8 mouse cellular contexts compared by ENCODE assay signal in the genomic region with DNA sequence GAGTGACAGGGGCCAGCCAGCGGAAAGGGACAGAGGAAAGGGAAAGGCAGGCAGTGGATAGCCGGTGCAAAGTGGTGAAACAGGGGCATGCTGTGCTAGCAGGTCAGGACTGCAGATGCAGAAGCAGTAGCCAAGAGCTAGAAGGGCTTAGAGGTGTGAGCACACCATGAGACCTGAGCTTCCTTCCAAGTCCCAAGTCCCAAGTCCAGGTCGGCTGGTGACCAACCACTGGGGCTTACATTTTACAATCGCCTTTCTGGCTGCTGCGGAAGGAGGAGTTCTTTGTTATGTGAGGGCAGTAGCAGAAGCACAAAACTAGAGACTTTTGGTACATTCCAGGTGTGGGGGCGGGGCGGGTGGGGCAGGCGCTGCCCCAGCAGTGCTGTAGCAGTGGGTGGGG. TPM values are rescaled to one million over a fixed set of nuclear protein-coding genes. Genes with fewer than 3 reads are reported as not detected.
A peak's percentile ranks its signal among the peaks of the same experiment; 100 is the strongest.
DNase-seq lines count a peak whose midpoint lies in the region; ATAC-seq and TF ChIP-seq lines count a peak whose summit lies in the region.

No protein-coding gene starts in this region.

- peak; percentile 18 for DNase-seq in induced T-regulatory cell, adult 2 months (ENCODE audit: low read depth)
- DNase-seq in liver, postnatal 0 days = no peak
- no peak for DNase-seq in spleen, postnatal 36 days (ENCODE audit: low spot score in 2 of 2)
- DNase-seq in hindbrain, postnatal 0 days (ENCODE audit: low spot score) = no peak
- DNase-seq in spleen, adult 18-20 months = no peak

- no peak overlapping the region for H3K4me2 ChIP-seq in hindbrain, embryonic 15.5 days
- H3K4me2 ChIP-seq in hindbrain, embryonic 16.5 days (ENCODE audit: low read length) = no peak overlapping the region
- H3K4me2 ChIP-seq in liver, postnatal 0 days (ENCODE audit: low read depth, low read length) = 0 out of 2 replicates have a peak overlapping the region, but pooled peaks have one; percentile 18
- H3K4me2 ChIP-seq in hindbrain, postnatal 0 days (ENCODE audit: low read depth, low read length) = no peak overlapping the region

- no peaks in the 10 kb centered on the region for H3K36me3 ChIP-seq in hindbrain, embryonic 15.5 days
- no peaks in the 10 kb centered on the region for H3K36me3 ChIP-seq in hindbrain, embryonic 16.5 days (ENCODE audit: control insufficient read depth, insufficient read depth, low read length)
- H3K36me3 ChIP-seq in liver, postnatal 0 days (replicated peaks; ENCODE audit: insufficient read depth, low read length) = no peaks in the 10 kb centered on the region
- H3K36me3 ChIP-seq in hindbrain, postnatal 0 days (ENCODE audit: insufficient read depth, low read length) = no peaks in the 10 kb centered on the region

- no peaks in the 10 kb centered on the region for H3K27me3 ChIP-seq in hindbrain, embryonic 15.5 days
- H3K27me3 ChIP-seq in hindbrain, embryonic 16.5 days (replicated peaks; ENCODE audit: control insufficient read depth, insufficient read depth, low read length) = no peaks in the 10 kb centered on the region
- no peaks in the 10 kb centered on the region for H3K27me3 ChIP-seq in liver, postnatal 0 days (ENCODE audit: insufficient read depth, low read length)
- H3K27me3 ChIP-seq in hindbrain, postnatal 0 days (ENCODE audit: insufficient read depth, low read length) = no peaks in the 10 kb centered on the region

- TF ChIP-seq EP300 in liver, postnatal 0 days (IDR thresholded peaks at IDR 0.05; ENCODE audit: low read depth) = no peak

- peak; percentile 42 for TF ChIP-seq POLR2A in embryonic fibroblast, embryonic 13.5 days (IDR thresholded peaks at IDR 0.05; ENCODE audit: low read depth, low read length)

- ATAC-seq in hindbrain, embryonic 15.5 days (ENCODE audit: low FRiP score, low read depth) = 0 out of 2 replicates have a peak, but pooled peaks have one; percentile 30
- no peak for ATAC-seq in hindbrain, embryonic 16.5 days
- ATAC-seq in liver, postnatal 0 days = no peak
- no peak for ATAC-seq in hindbrain, postnatal 0 days

- H3K9ac ChIP-seq in hindbrain, embryonic 15.5 days = no peak overlapping the region
- no peak overlapping the region for H3K9ac ChIP-seq in hindbrain, embryonic 16.5 days (ENCODE audit: low read depth, low read length)
- no peak overlapping the region for H3K9ac ChIP-seq in liver, postnatal 0 days (replicated peaks)
- no peak overlapping the region for H3K9ac ChIP-seq in hindbrain, postnatal 0 days (replicated peaks; ENCODE audit: low read length)

- no peak overlapping the region for H3K27ac ChIP-seq in hindbrain, embryonic 15.5 days (replicated peaks)
- H3K27ac ChIP-seq in hindbrain, embryonic 16.5 days (ENCODE audit: low read depth, low read length) = no peak overlapping the region
- H3K27ac ChIP-seq in embryonic fibroblast, embryonic 13.5 days (ENCODE audit: insufficient read depth, low read length) = peak overlapping the region; percentile 97
- no peak overlapping the region for H3K27ac ChIP-seq in liver, postnatal 0 days (ENCODE audit: low read depth)
- no peak overlapping the region for H3K27ac ChIP-seq in hindbrain, postnatal 0 days

- TF ChIP-seq CTCF in embryonic fibroblast, embryonic 13.5 days (IDR thresholded peaks at IDR 0.05; ENCODE audit: borderline replicate concordance, insufficient read depth, low read length) = no peak
- no peak for TF ChIP-seq CTCF in liver, postnatal 0 days (IDR thresholded peaks at IDR 0.05; ENCODE audit: low read depth)
- TF ChIP-seq CTCF in hindbrain, postnatal 0 days (IDR thresholded peaks at IDR 0.05; ENCODE audit: low read depth) = no peak

- H3K4me3 ChIP-seq in hindbrain, embryonic 15.5 days = no peak overlapping the region
- H3K4me3 ChIP-seq in hindbrain, embryonic 16.5 days (ENCODE audit: low read length) = no peak overlapping the region
- H3K4me3 ChIP-seq in embryonic fibroblast, embryonic 13.5 days (ENCODE audit: insufficient read depth, low read length) = peak overlapping the region; percentile 93
- H3K4me3 ChIP-seq in liver, postnatal 0 days (ENCODE audit: low read depth, low read length) = no peak overlapping the region
- H3K4me3 ChIP-seq in hindbrain, postnatal 0 days (ENCODE audit: low read length) = no peak overlapping the region

- no peaks in the 10 kb centered on the region for H3K9me3 ChIP-seq in hindbrain, embryonic 15.5 days
- no peaks in the 10 kb centered on the region for H3K9me3 ChIP-seq in hindbrain, embryonic 16.5 days (ENCODE audit: control insufficient read depth, low read length)
- H3K9me3 ChIP-seq in liver, postnatal 0 days (ENCODE audit: low read length) = no peaks in the 10 kb centered on the region
- no peaks in the 10 kb centered on the region for H3K9me3 ChIP-seq in hindbrain, postnatal 0 days (ENCODE audit: low read length)

- 18% methylated on average over 8 of the region's 8 CpGs for WGBS in hindbrain, embryonic 15.5 days
- WGBS in hindbrain, embryonic 16.5 days = 19% methylated on average over 8 of the region's 8 CpGs
- WGBS in liver, postnatal 0 days (ENCODE audit: insufficient replicate concordance) = 19% methylated on average over 8 of the region's 8 CpGs
- WGBS in hindbrain, postnatal 0 days = 25% methylated on average over 8 of the region's 8 CpGs

- H3K4me1 ChIP-seq in hindbrain, embryonic 15.5 days (replicated peaks) = peaks cover 2% of the 10 kb centered on the region; the same call in 1 of the 2 replicates
- no peaks in the 10 kb centered on the region; the same call in 1 of the 2 replicates for H3K4me1 ChIP-seq in hindbrain, embryonic 16.5 days (ENCODE audit: control insufficient read depth, insufficient read depth, low read depth, low read length)
- peaks cover 34% of the 10 kb centered on the region for H3K4me1 ChIP-seq in embryonic fibroblast, embryonic 13.5 days (ENCODE audit: control insufficient read depth, insufficient read depth, low read length)
- H3K4me1 ChIP-seq in liver, postnatal 0 days (ENCODE audit: insufficient read depth) = peaks cover 29% of the 10 kb centered on the region
- H3K4me1 ChIP-seq in hindbrain, postnatal 0 days (ENCODE audit: insufficient read depth, low read length) = no peaks in the 10 kb centered on the region

RNA-seq across cellular contexts. Expression of gene Lpp, which starts 56.5 kb away (rescaled TPM):
- polyA plus RNA-seq in hindbrain, embryonic 15.5 days (2015; fragmentation: Nextera tagmentation; extraction: Ambion mirVana) = 11.4 and 11.5 TPM in 2 replicates
- 10.9 and 12.6 TPM in 2 replicates for polyA plus RNA-seq in hindbrain, embryonic 16.5 days (2015; fragmentation: Nextera tagmentation; extraction: Ambion mirVana)
- 256 and 360 TPM in 2 replicates for polyA plus RNA-seq in embryonic fibroblast, embryonic 13.5 days (2011; ENCODE audit: insufficient read length, low read depth, missing spikeins)
- 9.1 and 10.7 TPM in 2 replicates for polyA plus RNA-seq in liver, postnatal 0 days (2015; fragmentation: Nextera tagmentation; extraction: Ambion mirVana)
- 11.4 and 13.1 TPM in 2 replicates for total RNA-seq in hindbrain, postnatal 0 days (2014; rRNA removed)
- 8.4 and 8.8 TPM in 2 replicates for polyA plus RNA-seq in hindbrain, postnatal 0 days (2015; fragmentation: Nextera tagmentation; extraction: Ambion mirVana)

Comparison
In these comparisons a context has a peak if more than half of its experiments do, and no peak if none do; other contexts are left out.
1. RNA of gene Lpp, which starts 56.5 kb away (polyA plus RNA-seq): 256 to 360 TPM in embryonic fibroblast, embryonic 13.5 days; 11.4 to 11.5 TPM in hindbrain, embryonic 15.5 days, 10.9 to 12.6 TPM in hindbrain, embryonic 16.5 days, 9.1 to 10.7 TPM in liver, postnatal 0 days and 8.4 to 8.8 TPM in hindbrain, postnatal 0 days; every median in the first group is over 10 times any median in the second.